Mouse (Mus musculus) liver, embryonic 15.5 days (tissue): ENCODE data around the gene Farp1. TPM values are rescaled to one million over a fixed set of nuclear protein-coding genes. Genes with fewer than 3 reads are reported as not detected.

ENCODE experiments used
- ATAC-seq: fragments of 200-750 bp; cut with Nextera tagmentation; 2 replicates; pipeline ENCODE4 v1.8.0; 2017; ENCODE audit warnings: moderate number of reproducible peaks, mild to moderate bottlenecking, moderate library complexity; ENCODE audit not compliant: insufficient read depth
- H3K27ac ChIP-seq: fragments of 300-500 bp; sonication (generic); replicated peaks from 2 replicates; pipeline ENCODE4 v1.5.1; 2015; ENCODE audit warnings: mild to moderate bottlenecking, inconsistent platforms
- H3K27me3 ChIP-seq: fragments of 300-500 bp; sonication (generic); 2 replicates; pipeline ENCODE4 v1.6.1; 2015; ENCODE audit warnings: mild to moderate bottlenecking, inconsistent platforms
- H3K36me3 ChIP-seq: fragments of 300-500 bp; sonication (generic); replicated peaks from 2 replicates; pipeline ENCODE4 v1.6.1; 2015; ENCODE audit warnings: moderate library complexity, mild to moderate bottlenecking, inconsistent platforms
- H3K4me1 ChIP-seq: fragments of 300-500 bp; sonication (generic); replicated peaks from 2 replicates; pipeline ENCODE4 v1.6.1; 2015; ENCODE audit warnings: inconsistent platforms
- H3K4me2 ChIP-seq: fragments of 300-500 bp; sonication (generic); 2 replicates; pipeline ENCODE4 v1.6.1; 2015; ENCODE audit warnings: moderate library complexity, mild to moderate bottlenecking, inconsistent platforms
- H3K4me3 ChIP-seq: fragments of 300-500 bp; sonication (generic); replicated peaks from 2 replicates; pipeline ENCODE4 v1.5.1; 2015; ENCODE audit warnings: mild to moderate bottlenecking, inconsistent platforms
- H3K9ac ChIP-seq: fragments of 300-500 bp; sonication (generic); 2 replicates; pipeline ENCODE4 v1.6.1; 2015; ENCODE audit warnings: moderate library complexity, mild to moderate bottlenecking, inconsistent platforms
- H3K9me3 ChIP-seq: fragments of 300-500 bp; sonication (generic); replicated peaks from 2 replicates; pipeline ENCODE4 v1.6.1; 2016; ENCODE audit warnings: inconsistent platforms
- WGBS: fragments of 180-500 bp; shearing (Covaris S2); methylation state at CpG from one replicate; pipeline ENCODE4 v1.1.7; 2015; ENCODE audit warnings: mixed read lengths; ENCODE audit not compliant: insufficient replicate concordance; 5-methylcytosine and 5-hydroxymethylcytosine counted together
- polyA plus RNA-seq: library from polyadenylated mRNA; unstranded; fragments of >200 nt; fragmentation: Nextera tagmentation; extraction: Ambion mirVana; gene quantifications from 2 replicates; pipeline ENCODE4 v1.2.1, GENCODE M21; 2015

The Farp1 gene
- polyA plus RNA-seq, 1 experiment from 2014 or later = 3.2 TPM

DNA sequence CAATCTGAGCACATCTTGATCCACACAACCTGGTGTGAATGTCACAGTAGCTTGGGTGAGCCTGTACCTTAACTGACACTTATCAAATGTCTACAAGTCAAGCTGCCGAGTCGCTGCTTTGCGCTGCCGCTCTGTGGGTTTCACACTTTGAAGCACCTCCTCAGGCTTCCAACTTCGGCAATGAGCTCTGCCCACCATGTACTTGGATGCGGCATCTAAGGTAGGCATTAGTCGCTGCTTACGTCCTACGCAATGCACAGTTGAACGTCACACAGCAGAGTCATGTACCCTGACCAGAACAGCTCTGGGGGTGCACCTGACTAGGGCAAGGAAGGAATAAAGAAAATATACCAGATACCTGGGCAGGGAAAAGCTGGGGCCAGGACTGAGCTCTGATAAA lies 278.3 kb downstream of the Farp1 start:
- Histone ChIP-seq H3K9ac (no peak overlapping the region), H3K4me1 (peaks cover 64% of the 10 kb centered on the region), H3K27me3 (no peaks in the 10 kb centered on the region), H3K9me3 (no peaks in the 10 kb centered on the region), H3K27ac (no peak overlapping the region), H3K36me3 (no peaks in the 10 kb centered on the region), H3K4me3 (no peak overlapping the region), H3K4me2 (no peak overlapping the region)
- 88% methylated on average over 10 of the region's 10 CpGs for WGBS
- no peak for ATAC-seq

DNA sequence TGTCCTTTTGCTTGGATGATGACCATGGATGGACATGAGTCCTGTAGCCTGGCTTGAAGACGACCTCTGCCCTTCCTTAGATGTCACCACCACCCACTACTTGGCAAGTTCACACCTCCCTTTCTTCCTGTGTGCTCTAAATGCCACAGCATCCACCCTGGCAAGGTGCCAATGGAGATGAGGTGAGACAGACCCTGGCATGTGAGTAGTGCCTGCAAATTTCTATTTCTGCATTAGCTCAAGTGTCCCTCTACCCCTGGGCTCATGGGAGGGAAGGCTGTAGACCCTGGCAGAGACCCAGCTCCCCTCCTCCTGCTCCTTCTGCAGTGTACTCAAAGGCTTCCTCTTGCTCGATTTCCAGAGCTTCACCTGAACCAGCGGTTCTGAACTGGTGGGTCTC lies 279.9 kb downstream of the Farp1 start:
- Histone ChIP-seq H3K27me3 (no peaks in the 10 kb centered on the region), H3K4me2 (no peak overlapping the region), H3K36me3 (no peaks in the 10 kb centered on the region), H3K4me1 (peaks cover 60% of the 10 kb centered on the region), H3K9ac (no peak overlapping the region), H3K4me3 (no peak overlapping the region), H3K9me3 (no peaks in the 10 kb centered on the region), H3K27ac (no peak overlapping the region)
- no peak for ATAC-seq
- WGBS = 67% methylated on average over 3 of the region's 3 CpGs

DNA sequence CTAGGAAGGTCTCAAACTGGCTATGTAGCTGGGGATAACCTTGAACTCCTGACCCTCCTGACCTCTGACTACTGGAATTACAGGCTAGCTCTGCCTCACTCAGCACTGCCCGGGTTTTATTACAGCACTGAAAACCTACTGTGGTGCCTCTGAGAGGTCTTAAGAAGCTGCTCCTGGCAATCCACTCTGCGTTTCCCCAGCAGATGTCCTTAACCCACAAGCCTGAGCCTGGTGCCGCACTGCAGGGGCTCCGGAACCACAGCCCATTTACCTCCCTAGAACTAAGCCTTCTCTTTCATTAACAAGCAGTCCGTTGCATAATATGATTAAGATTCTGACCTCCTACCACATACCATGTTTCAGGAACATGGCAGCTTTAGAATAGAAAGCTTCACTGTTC lies 281.1 kb downstream of the Farp1 start:
- H3K9ac ChIP-seq = no peak overlapping the region
- H3K27ac ChIP-seq = no peak overlapping the region
- no peaks in the 10 kb centered on the region for H3K27me3 ChIP-seq
- H3K36me3 ChIP-seq = no peaks in the 10 kb centered on the region
- H3K4me3 ChIP-seq = no peak overlapping the region
- peaks cover 51% of the 10 kb centered on the region for H3K4me1 ChIP-seq
- no peak overlapping the region for H3K4me2 ChIP-seq
- no peak for ATAC-seq
- 78% methylated on average over 5 of the region's 5 CpGs for WGBS
- H3K9me3 ChIP-seq = no peaks in the 10 kb centered on the region

DNA sequence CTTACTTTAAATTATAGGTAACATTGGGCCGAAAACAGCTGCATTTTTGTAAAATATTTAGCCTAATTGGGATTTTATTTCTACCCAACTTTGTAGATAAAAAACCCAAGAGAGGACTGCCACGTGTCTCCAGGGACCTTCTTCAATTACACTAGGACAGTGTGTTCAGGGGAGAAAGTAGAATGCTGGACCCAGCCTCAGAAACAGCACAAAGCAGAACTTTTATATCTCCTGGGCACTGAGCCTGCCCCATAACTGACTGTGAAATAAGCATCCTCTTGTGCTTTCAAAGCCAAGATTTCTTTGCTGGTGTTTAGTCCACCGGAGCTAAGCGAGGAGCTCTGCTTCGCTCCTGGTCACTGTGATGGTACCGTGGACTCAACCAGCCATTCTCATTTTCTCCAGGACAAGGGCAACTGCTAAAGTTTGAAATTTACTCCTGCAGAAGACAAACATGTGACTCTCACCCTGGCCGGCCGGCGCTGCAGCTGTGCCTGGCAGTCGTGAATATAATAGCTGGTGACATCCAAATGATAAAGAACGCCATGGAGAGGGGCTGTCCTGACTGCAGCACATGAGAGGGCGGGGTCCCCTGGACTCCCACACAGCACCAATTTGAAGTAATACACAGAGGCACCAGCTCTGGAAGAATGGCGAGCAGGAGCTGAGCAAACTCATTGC lies 281.8 kb downstream of the Farp1 start:
- no peaks in the 10 kb centered on the region for H3K27me3 ChIP-seq
- H3K9me3 ChIP-seq = no peaks in the 10 kb centered on the region
- WGBS = 64% methylated on average over 13 of the region's 13 CpGs
- no peak overlapping the region for H3K4me2 ChIP-seq
- H3K4me1 ChIP-seq = peaks cover 45% of the 10 kb centered on the region
- no peak overlapping the region for H3K27ac ChIP-seq
- no peaks in the 10 kb centered on the region for H3K36me3 ChIP-seq
- ATAC-seq = no peak
- H3K4me3 ChIP-seq = no peak overlapping the region
- no peak overlapping the region for H3K9ac ChIP-seq

DNA sequence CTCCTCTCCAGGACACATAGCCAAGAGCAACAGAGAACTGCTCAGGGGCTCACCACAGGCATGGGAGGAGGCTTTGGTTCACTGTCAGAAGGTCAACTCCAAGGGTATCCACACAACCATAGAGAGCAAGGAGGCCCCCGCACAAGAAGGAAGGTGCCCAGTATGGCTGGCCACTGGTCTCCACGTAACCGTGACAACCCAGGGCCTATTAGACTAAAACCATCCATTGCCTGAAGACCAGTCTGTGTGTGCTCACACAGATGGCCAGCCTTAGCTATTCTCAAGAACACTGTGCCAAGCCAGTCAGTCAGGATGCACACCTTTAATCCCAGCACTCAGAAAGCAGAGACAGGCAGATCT lies 282.3 kb downstream of the Farp1 start:
- H3K4me1 ChIP-seq = peaks cover 45% of the 10 kb centered on the region
- no peaks in the 10 kb centered on the region for H3K36me3 ChIP-seq

DNA sequence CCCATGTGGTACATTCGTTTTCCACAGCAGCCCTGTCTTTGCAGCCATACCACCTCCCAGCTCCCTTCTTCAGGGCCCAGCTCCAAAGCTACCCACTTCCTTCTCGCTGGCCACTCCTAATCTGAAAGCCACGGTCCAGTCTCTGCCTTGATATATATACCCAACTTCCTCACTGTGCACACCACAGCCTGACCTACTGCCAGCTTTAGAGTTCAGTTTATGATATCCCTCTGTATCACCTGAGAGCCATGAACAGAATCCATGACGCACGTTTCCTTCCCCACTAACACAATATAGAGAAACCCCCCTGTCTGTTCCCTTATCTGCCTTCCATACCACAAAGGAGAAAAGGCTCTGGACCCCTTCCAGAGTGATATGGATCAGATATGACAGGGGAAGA lies 283.4 kb downstream of the Farp1 start:
- H3K27ac ChIP-seq = no peak overlapping the region
- H3K4me1 ChIP-seq = peaks cover 47% of the 10 kb centered on the region
- H3K9me3 ChIP-seq = no peaks in the 10 kb centered on the region
- H3K4me2 ChIP-seq = no peak overlapping the region
- no peak overlapping the region for H3K9ac ChIP-seq
- H3K27me3 ChIP-seq = no peaks in the 10 kb centered on the region
- H3K4me3 ChIP-seq = no peak overlapping the region
- ATAC-seq = no peak
- H3K36me3 ChIP-seq = no peaks in the 10 kb centered on the region
- WGBS = 18% methylated on average over 5 of the region's 5 CpGs

More for the DNA sequence above, 282.3 kb downstream of the Farp1 start:
- H3K9me3 ChIP-seq = no peaks in the 10 kb centered on the region
- H3K9ac ChIP-seq = no peak overlapping the region
- no peaks in the 10 kb centered on the region for H3K27me3 ChIP-seq
- ATAC-seq = no peak
- H3K27ac ChIP-seq = no peak overlapping the region
- 78% methylated on average over 3 of the region's 3 CpGs for WGBS
- H3K4me3 ChIP-seq = no peak overlapping the region
- no peak overlapping the region for H3K4me2 ChIP-seq

DNA sequence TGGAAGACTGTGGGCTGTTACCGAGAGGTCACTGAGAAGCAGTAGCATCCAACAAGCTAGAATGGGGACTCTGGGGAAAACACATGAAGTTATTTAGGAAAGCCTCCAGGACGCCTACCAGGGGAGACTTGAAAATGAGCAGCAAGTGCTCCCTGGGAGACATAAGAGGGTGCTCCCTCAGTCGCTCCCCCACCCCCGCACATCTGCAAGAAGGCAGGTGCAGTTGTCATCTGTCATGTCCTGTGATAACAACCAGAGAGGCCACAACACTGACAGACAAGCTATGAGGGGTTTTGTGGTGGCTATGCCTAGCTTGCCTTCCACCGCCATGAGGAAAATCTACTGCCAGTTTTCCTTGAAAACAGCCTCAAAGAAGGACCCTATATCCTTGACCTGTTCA lies 287.1 kb downstream of the Farp1 start:
- H3K4me1 ChIP-seq = peaks cover 63% of the 10 kb centered on the region
- no peak overlapping the region for H3K9ac ChIP-seq
- H3K9me3 ChIP-seq = no peaks in the 10 kb centered on the region
- no peak overlapping the region for H3K4me3 ChIP-seq
- 68% methylated on average over 5 of the region's 5 CpGs for WGBS
- no peak overlapping the region for H3K4me2 ChIP-seq
- no peak overlapping the region for H3K27ac ChIP-seq
- ATAC-seq = no peak
- no peaks in the 10 kb centered on the region for H3K36me3 ChIP-seq
- H3K27me3 ChIP-seq = no peaks in the 10 kb centered on the region

DNA sequence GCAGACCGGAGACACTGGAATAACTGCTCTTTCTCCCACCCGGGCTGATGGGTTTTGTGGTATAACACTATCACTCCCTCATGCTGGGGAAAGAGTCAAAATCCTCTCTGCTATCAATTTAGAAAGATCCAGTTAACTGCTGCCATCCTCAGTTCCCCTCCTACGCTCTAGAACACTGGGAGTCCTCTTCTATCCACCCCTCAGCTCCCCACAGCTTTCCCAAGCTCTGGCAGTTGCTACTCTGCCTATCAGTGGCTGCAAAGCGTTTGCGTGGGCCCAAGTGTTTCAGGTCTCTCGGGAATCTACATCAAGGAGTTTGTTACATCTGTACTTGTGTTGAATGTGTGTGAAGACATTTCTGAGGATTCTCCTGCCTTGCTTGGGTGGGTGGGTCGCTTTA lies 287.6 kb downstream of the Farp1 start:
- Histone ChIP-seq H3K27me3 (no peaks in the 10 kb centered on the region), H3K4me3 (no peak overlapping the region), H3K9me3 (no peaks in the 10 kb centered on the region), H3K36me3 (no peaks in the 10 kb centered on the region), H3K9ac (no peak overlapping the region), H3K4me2 (no peak overlapping the region), H3K4me1 (peaks cover 61% of the 10 kb centered on the region), H3K27ac (no peak overlapping the region)
- no peak for ATAC-seq
- WGBS = 57% methylated on average over 7 of the region's 7 CpGs

DNA sequence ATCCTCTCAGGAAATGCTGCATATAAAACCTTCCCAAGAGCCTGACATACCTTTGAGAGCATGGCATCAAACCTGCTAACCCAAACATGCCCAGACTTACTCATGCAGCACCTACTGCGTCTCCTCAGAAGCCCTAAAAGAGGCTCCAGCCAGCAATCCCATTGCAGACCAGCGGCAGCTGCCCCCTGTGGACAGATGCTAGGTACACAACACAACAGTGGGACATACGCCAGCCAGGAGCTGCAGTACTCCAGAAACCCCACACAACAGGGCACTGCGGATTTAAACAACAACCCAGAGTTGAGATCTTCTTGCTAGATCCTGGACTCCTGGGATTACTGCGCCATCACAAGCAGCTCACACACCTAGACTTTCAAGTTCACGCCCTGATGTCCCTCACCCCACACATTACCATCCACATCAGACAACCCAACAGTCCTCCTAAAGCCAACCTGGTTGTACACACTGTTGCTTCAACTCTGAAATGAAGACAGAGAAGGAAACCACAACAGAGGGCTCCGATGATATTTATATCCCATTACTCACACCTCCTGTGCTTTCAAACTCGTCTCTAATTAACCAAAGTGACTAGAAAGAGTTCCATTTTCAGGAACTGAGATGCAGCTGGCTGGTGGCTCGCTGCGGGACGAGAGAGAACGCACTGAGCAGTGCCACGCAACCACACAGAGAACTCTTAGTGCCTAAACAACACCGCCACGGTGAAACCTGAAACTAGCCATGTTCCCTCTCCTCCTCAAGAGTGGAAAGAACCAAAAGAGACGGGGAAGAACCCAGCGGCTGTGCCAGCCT lies 289.7 kb downstream of the Farp1 start:
- no peak overlapping the region for H3K4me2 ChIP-seq
- 55% methylated on average over 17 of the region's 17 CpGs for WGBS
- no peaks in the 10 kb centered on the region for H3K9me3 ChIP-seq
- H3K4me3 ChIP-seq = no peak overlapping the region
- H3K4me1 ChIP-seq = peaks cover 63% of the 10 kb centered on the region
- no peak overlapping the region for H3K27ac ChIP-seq
- ATAC-seq = no peak
- H3K36me3 ChIP-seq = 0 out of 2 replicates have a peak, but pooled peaks cover under 1% of the 10 kb centered on the region
- H3K27me3 ChIP-seq = no peaks in the 10 kb centered on the region
- H3K9ac ChIP-seq = no peak overlapping the region

DNA sequence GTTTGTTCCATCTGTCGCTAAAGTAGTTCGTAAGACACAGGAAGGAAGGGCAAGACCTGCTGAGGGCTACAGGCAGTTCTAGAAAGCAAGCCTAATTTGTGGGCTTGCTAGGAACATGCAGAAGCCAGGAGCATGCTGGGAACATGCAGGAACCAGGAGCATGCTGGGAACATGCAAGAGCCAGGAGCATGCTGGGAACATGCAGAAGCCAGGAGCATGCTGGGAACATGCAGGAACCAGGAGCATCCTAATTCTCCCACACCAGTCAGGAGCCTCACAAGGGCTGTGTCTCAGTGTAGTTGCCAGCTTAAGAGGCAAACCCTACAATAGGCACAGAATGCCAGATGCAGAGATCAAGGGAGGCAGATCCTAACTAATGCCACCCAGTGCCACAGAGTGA lies 291.4 kb downstream of the Farp1 start:
- H3K4me3 ChIP-seq = no peak overlapping the region
- no peak for ATAC-seq
- peaks cover 4% of the 10 kb centered on the region; the same call in 1 of the 2 replicates for H3K36me3 ChIP-seq
- H3K4me1 ChIP-seq = peaks cover 68% of the 10 kb centered on the region
- H3K9ac ChIP-seq = no peak overlapping the region
- no peak overlapping the region for H3K27ac ChIP-seq
- H3K4me2 ChIP-seq = no peak overlapping the region
- no peaks in the 10 kb centered on the region for H3K27me3 ChIP-seq
- H3K9me3 ChIP-seq = no peaks in the 10 kb centered on the region
- 57% methylated on average over 2 of the region's 2 CpGs for WGBS

DNA sequence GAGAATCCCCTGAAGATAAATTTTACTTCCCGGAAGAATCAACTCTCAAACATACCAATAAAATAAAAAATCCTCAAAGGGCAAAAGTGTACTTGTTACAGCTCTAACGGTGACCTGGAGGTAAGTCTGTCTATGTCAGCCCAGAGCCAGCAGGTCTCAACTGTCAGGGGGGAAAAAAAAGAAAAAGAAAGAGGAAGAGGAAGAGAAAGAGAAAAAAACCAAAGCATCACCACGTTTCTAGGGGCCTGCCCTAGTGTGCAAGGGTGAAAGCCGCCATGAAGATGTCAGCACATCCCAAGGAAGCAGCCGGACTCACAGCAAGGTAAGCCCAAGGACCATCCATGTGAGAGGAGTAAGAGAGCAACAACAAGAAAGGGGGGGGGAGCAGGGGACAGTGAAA lies 293.9 kb downstream of the Farp1 start:
- H3K27me3 ChIP-seq = no peaks in the 10 kb centered on the region
- no peak overlapping the region for H3K9ac ChIP-seq
- no peak overlapping the region for H3K27ac ChIP-seq
- peaks cover 9% of the 10 kb centered on the region for H3K36me3 ChIP-seq
- no peak for ATAC-seq
- H3K4me3 ChIP-seq = no peak overlapping the region
- H3K4me1 ChIP-seq = peaks cover 51% of the 10 kb centered on the region
- no peaks in the 10 kb centered on the region for H3K9me3 ChIP-seq
- H3K4me2 ChIP-seq = no peak overlapping the region
- 57% methylated on average over 5 of the region's 5 CpGs for WGBS
